Mouse (Mus musculus): ENCODE data around the gene Gipc3. TPM values are rescaled to one million over a fixed set of nuclear protein-coding genes. Genes with fewer than 3 reads are reported as not detected.

Gipc3 gene
- total RNA-seq, 2 experiments from 2014 or later = 1.7 to 1.9 TPM

DNA sequence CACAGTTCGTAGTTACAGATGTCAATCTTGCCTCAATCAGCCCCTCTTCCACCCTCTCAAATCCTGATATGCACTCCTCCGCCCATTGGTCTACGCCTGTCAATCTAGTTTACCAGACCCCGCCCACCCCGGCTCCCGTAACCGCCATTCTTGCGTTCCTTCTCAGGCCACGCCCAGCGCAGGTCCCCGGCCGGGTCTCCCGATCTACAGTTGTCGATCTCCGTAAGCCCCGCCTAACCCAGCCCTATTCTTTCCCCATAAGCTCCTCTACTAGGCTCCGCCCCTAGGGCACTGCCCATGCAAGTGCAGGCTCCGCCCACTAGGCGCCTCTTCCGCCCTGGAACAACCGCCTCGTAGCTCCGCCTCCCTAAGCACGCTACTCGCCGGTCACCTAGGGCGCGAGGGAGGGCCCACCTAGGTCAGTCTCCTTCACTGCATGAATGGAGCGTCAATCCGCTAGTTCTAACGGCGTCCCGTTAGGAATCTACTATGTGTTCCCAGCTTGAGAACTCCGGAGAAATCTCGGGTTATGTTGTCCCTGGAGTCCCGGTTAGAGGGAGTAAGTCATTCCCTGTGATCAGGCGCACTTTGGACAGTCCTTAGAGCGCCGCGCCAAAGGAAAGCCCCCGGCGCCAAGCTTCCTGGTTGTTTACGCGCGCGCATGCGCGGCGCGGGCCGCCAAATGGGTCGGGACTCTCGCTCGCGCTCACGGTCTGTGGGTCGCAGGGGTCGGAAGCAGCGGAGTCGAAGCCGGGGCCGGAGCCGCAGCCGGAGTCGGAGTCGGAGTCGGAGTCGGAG is 22.3 kb downstream of the Gipc3 start, which contains the start of gene Cactin:
Gene Cactin (plus strand): TSS at position 554 of the 798 bp plus-strand sequence.
- peak; percentile 99 to 100 for DNase-seq

DNA sequence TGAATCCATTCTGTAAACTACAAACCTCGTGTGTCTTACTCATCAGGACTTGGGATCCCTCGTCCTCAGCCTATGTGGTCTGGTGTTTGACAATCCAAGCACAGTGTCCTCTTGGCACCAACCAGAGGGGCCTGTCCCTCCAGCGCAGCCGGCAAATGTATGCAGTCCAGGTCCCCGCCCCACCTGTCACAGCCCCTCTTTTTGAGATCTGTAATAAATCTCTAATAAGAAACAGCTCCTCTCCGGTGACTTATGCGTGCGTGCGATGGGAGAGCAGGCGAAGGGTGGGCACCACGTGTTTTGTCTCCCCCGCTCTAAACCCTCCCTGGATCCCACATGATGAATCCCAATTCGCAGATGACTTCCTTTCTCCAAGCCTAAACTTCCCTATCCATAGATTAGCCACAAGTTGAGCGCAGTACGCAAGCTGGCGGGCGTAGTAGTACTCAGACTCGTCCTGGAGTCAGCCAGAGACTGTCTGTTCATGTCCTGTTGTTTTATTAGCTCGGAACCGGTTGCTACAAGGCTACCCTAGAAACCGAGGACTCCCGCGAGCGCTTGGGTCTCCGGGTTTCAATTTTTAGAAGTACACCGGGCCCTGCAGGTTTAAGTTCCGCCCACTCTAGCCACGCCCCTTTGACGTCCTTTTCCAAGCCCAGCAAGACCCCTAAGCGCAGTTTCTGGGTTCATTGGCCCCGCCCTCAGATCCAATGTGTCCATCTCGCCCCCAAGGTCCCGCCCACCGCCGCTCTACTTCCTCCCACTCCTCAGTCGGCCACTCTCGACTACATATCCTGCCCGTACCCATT is 23.1 kb downstream of the Gipc3 start:
- DNase-seq = no peak

DNA sequence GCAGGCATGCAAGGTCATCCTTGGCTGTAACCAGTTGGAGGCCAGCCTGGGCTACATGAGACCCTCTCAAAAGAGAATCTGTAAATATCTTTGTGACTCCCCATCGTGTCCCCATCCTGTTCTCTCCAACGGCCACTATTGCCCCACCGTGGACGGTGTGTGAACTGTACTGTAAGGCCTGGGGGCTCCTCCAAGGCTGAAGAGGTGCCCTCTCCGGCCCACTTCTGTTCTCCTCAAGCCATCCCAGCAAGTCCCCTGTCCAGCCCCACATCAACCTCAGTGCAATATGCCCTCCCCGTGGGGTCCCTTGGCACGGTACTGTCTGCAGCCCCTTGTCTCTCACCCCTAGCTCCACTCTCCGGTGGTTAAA is 23.8 kb downstream of the Gipc3 start:
- DNase-seq = no peak

DNA sequence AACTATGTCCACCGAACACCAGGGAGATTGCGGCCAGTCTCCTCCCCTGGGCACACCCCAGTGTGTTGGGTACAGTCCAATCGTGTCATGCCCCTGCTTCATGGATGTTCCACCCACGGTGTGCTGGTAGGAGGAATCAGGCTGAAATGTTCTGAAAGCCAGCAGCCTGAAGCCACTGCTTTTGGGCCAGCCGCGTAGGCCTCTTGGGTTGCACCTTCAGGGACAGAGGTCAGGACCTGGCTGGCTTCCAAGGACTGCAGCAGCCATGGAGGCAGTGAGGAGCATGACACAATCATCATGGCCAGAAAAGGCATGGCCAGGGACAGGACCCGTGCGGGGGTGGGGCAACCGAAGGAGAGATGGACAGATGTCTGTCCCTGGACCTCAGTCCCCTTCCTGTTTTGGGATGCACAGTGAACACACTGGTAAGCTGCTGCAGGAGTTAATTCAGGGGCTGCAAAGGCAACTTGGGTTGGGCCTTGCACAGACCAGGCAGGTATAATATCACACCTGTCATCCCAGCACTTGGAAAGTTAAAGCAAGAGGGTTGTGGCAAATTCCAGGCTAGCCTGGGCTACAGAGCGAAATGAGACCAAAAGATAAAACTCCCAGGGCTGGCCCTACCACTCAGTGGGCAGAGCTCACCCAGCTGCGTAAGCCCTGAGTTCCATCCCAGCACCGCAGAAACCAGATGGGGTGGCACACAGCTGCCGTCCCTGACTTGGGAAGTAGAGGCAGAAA is 24.3 kb downstream of the Gipc3 start:
- DNase-seq = no peak

DNA sequence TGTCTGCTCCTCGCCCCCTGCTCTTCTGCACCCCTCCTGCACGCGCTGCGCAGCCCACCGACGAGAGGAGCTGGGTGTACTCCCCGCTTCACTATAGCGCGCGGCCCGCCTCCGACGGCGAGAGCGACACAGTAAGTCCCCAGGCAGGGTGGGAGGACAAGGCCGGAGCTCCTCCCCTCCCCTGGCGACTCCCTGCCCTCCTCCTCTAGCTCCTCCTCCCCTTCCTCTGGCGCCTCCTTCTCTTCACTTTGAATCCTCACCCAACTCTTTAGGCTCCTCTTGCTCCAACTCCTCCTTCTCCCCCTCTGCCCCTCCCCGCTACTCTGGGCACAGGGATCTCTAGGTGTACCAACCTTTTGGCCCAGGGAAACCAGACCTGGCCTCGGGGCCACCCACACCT is 25.8 kb downstream of the Gipc3 start:
- DNase-seq = no peak

DNA sequence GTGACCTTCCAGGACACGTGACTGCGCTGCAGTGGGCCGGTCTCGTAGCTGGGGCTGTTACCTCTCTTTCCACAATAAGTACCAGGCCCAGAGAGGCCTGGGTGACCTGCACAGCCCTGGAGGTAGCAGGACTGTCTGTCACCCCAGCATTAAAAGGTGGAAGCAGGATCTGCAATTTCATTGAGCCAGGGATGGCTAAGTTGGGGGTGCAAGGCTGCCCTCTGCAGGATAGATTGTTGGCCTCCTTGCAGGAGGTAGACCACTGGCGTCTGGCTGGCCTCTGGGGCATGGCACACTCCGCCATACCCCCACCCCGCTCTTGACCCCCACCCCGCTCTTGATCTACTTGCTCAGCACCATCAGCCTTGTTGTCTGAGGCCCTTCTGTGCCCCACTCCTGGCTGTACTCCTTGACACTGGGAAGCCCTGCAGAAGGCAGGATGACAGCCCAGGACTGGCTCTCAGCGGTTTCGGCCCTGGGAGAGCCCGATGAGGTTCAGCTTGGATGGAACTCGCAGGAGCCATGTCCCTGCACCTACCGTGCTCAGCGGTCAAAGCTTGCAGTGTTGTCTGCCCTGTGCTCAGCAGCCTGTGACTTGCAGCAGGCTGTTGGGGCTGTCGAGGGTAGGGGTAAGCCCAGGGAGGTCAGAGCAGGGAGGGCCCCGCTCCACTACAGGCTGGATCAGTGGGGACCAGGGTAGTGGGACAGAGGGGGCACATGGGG is 26.6 kb downstream of the Gipc3 start:
- no peak for DNase-seq

DNA sequence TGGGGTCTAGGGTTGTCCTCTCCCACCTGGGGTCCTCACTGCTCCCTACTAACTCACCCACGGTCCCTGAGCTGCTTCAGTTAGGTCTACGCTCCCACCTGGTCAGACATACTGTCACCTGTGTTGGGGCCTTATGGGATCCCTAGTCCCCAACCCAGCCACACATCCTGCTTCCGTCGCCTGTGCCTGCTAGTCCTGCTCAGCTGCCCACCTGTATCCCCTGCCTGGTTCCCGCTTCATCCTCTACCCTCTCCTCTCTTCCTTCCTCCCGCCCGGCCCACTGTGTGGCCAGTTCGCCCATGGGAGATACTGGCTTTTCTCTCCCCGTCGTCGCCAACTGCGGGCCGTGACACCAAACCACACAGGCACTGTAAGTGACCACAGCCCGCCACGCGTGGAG is 27.5 kb downstream of the Gipc3 start:
- DNase-seq = no peak

DNA sequence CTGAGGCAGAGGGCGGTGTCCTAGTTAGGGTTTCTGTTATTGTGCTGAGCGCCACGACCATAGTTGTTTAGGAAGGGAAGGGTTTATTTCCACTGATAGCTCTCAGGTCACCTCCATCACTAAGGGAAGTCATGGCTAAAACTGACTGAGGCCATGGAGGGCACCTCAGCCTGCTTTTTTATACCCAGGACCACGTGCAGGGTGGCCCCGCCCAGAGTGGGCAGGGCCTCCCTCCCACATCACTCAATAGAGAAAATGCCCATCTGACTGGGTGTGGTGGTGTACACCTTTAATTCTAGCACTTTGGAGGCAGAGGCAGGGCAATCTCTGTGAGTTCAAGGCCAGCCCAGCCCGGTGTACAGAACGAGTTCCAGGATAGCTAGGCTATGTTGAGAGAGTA is 28.9 kb downstream of the Gipc3 start:
- DNase-seq = no peak

DNA sequence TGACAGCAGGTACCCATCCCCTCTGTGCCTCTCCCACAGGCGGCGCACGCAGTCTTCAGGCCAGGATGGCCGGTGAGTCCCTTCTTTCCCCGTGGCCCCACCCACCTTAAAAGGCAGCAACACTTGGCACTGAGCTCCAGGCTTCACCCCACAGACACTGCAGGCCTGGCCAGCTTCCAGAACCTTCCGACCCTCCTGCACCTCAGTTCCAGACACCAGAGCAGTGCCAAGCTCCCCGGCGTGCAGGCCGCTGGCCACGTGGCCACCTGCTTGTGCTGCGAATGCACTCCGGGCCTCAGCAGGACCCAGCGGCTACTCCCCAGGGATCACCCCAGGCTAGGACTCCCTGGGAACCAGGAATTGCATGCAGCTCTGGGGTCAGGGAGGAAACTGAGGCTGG is 29.5 kb downstream of the Gipc3 start:
- no peak for DNase-seq

DNA sequence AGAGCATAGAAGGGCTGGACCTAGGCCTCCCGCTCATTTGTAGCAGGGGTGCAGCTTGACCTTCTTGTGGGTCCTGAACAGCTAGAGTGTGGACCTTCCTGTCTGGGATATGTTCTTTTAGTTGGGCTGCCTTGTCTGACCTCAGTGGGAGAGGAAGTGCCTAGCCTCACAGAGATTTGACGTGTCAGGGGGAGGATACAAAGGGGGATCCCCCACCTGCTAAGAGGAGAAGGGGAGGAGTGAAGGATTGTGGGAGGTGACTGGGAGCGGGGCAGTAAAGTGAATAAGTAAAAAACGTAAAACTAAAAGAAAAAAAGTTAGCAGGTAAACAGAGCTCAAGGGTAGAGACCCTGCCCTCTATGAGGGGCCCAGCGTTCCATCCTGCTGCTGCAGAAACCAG is 33.5 kb downstream of the Gipc3 start:
- DNase-seq = no peak

DNA sequence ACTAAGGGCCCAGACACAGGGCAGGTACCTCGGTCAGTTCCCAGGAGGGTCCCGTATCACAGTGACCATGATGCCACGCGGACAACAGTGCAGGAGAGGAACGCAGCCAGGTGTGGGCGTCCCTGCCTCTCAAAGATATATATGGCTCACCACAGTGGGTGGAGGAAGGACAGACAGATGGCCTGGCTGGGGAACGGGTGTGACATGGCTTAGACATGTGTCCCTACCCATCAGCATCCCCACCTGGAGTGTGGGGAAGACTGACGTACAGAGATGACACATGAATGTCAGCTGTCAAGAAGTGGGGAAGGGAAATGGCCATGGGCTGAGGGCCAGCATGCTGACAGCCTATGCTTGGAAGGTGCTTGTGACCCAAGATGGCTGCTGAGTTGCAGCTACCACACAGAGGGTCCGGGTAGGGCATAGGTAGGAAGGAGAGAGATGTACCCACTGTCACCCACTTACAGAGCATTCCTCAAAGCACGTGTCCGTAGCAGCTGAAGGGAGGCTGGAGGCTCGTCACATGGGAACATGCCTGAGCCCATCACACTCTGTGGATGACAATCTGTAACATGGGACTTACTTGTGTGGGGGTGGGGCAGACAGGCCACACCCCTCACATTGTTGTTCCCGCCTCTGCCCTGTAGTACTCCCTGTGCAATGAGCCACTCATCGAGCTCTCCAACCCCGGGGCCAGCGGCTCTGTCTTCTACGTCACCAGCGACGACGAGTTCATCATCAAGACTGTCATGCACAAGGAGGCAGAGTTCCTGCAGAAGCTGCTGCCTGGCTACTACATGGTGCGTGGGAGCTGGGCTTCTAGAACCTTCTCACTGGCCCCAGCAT is 36.0 kb downstream of the Gipc3 start:
- DNase-seq = no peak

DNA sequence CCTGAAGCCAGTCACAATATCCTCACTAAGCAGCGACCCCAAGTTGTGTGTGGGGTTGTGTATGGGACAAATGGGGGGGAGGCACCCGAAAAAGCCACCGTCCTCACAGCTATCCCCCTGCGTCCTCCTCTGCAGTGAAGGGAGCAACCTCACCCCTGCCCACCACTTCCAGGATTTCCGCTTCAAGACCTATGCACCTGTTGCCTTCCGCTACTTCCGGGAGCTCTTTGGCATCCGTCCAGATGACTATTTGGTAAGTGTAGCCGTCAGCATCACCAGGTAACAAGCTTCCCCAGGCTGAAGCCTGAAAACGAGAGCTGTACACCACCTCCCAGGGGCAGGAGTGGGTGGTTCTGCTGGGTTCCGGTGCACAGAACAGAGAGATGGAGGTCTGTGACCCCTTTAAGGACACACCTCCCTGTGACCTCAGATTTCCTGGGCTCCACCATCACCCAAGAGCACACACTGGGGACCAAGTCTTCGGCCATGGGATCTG is 36.8 kb downstream of the Gipc3 start:
- DNase-seq = no peak

DNA sequence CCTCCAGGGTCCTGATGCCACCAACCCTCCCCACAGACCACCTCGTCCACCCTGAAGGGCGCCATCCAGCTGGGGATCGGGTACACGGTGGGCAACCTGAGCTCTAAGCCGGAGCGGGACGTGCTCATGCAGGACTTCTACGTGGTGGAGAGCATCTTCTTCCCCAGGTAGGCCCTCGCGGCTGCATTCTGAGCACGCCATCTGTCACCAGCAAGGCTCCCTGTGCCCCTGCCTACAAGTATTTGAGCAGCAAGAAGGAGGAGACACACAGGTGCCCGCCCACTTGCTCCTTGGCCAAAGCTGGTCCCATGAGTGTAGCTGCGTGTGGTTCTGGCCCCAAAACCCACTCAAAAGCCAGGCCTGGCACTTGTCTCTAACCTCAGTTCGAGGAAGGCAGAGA is 37.4 kb downstream of the Gipc3 start:
- DNase-seq = no peak

DNA sequence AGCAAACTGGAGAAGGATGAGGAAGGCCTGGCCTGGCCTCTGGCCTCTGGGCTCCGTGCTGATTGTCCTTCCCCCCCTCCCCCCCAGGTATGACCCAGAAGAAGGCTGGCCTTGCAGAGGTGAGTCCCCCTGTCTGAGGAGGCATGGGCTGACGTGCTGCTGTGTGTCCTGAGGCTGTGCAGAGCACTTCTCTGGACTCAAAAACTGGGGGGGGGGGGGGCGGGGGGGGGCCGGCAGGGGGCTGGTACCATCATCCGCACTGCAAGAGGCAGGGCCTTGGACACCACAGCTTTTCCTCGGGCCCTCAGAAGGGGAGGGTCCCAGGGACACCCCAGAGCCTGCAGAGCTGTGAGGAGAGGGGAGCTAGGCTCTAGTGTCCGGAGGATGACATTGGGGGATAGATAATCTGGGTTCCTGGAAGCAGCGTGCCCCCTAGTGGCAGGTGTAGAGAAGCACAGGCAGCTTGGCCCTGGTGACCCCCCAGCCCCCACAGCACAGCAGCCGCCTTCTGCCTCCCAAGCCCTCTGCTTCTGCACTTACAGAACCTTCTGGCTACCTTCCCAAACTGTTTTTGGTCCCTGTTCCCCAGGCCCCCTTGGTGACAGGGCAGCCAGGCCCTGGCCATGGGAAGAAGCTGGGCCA is 38.3 kb downstream of the Gipc3 start:
- peak in 1 of 2 experiments; percentile 51 for DNase-seq

DNA sequence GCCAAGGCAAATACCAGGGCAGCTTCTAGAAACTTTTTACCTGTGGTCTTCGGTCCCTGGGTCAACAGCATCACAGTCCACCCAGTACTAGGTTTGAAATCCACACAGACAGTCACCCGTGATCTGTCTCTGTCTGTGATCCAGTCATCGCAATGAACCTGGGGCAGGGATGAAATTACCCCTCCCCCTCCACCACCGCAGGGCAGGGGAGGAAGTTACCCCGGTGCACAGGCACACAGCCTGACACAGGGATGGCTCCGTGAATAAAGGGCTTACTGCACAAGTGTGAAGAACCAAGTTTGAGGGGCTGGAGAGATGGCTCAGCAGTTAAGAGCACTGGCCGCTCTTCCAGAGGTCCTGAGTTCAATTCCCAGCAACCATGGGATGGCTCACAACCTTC is 39.3 kb downstream of the Gipc3 start:
- no peak for DNase-seq

DNA sequence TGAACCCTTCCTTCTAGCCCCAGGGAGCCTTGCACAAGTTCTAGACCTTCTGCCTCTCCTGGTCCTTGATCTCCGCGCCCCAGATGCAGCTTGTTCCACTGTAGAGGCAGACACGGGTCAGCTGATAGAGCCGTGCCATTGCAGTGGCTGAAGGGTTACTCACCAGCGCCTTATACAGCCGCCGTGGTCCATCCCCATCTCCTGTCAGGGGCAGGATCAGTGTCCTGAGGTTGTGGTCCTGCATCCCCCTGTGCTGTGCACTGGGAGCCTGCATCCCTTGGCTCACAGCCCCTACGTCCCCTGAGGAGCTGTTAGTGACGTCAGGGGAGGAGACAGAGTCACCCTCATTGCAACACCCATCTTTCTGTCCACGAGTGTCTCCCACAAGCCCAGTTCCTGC is 39.8 kb downstream of the Gipc3 start:
- DNase-seq = no peak

DNA sequence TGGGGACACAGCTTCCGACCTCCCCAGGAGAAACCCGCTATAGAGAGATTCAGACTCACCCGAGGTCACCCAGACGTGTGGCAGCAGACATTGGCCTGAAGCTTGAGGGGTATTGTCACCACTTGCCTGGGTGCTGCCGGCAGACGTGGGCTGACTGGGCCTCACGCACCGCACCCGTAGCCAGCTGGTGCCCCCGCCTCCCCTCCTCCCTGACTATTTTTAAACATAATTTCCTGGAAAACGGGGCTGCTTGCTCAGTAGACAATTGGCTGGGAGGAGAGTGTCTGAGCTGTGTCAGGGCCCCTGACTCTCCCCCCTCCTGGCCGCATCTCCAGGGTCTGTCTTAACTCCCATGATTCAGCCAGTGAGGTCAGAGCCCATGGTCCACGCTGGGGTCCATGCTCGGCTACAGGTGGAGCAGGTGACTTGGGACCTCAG is 40.3 kb downstream of the Gipc3 start:
- DNase-seq = no peak

DNA sequence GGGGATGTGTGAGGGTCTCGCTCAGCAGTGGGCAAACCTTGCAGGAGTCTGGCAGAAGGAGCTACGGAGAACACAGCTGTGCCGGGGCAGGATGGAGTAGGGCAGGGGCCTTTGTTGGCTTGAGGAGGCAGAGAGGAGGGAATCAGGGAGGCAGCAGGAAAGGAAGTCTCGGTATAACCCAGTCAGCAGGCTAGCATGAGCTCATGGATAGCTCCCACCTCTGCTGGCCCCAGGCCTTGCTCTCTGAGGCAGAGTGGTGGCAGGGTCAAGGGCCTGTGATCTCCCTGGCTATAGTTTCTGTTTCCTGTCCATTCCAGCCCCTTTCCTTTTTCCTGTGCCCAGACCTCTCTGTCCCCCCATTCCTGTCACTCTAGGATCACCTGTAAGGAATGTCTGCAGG is 40.8 kb downstream of the Gipc3 start:
- DNase-seq = no peak

DNA sequence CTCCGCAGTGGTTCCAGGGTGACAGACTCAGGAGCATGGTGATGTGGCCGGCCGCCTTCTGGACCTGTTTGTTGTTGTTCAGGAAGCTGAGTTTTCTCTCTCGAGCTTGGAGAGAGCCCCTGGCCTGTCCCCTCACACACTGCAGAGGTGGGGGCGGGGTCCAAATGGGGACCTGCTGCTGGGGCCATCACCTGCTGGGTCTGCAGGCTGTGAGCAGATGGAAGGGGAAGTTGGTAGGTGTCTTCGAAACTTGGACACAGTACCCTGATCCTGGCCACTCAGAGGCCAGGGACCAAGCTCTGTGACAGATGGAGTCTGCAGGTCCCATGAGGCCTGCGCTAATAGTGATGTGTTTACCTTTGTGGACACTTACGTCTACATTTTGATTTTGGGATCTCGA is 41.7 kb downstream of the Gipc3 start:
- no peak for DNase-seq

DNA sequence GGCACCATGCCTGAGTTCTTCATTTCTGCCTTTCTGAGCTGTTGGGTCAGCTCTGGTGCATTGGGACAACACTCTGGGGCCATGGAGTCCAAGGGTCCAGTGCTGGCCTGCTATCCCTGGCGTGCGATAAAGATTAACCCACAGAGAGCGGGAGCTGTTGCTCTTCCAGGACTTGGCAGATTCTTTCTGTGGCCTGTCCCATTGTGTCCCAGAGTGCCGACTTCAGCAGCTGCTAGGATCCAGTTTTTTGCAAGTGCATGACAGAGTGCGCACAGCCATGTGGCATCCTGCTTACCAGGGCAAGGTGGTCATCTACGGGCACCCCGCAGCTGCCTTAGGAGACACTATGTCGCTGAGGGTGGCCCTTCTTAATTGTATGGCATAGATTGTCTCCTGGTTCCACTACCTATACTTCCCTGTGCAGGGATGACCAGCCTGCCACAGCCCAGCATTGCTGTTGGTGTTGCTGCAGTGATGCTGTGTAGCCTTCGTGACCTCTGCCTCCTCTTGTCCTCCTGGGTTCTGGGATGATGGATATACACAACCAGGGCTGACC is 42.6 kb downstream of the Gipc3 start:
- no peak for DNase-seq
